Mouse (Mus musculus): ENCODE results near the gene Deaf1.
A peak's percentile ranks its signal among the peaks of the same experiment; 100 is the strongest.

- TF ChIP-seq CTCF (IDR thresholded peaks at IDR 0.05; ENCODE audit: insufficient read depth, low read length), result no peak
- peak; percentile 63; the same call in 1 of the 2 replicates for TF ChIP-seq POLR2A (IDR thresholded peaks at IDR 0.05; ENCODE audit: borderline replicate concordance, extremely low read depth, low read depth, low read length)
Observed at GRCm38 (mm10) chr7:141265739-141266561, 61.5 kb downstream of the Deaf1 start, which contains the start of gene Irf7.

Data from lung, adult 2 months (tissue).